Mouse (Mus musculus) hindbrain, embryonic 10.5 days (tissue): ENCODE data around the gene Olfr315. TPM values are rescaled to one million over a fixed set of nuclear protein-coding genes. Genes with fewer than 3 reads are reported as not detected.
"Not testable (repeated sequence)": the region's sequence is repeated elsewhere in the genome, so short reads cannot be mapped to it uniquely, and the experiment has no call there.

Source experiments
- DNase-seq: peaks from one replicate; pipeline ENCODE4 v3.0.0-alpha.2; 2017; ENCODE audit warnings: low spot score
- H3K27ac ChIP-seq: fragments of 300-500 bp; sonication (generic); 2 replicates; pipeline ENCODE4 v1.5.1; 2016; ENCODE audit warnings: mild to moderate bottlenecking, moderate library complexity
- H3K27me3 ChIP-seq: fragments of 300-500 bp; sonication (generic); 2 replicates; pipeline ENCODE4 v1.6.1; 2016; ENCODE audit warnings: mild to moderate bottlenecking; ENCODE audit not compliant: poor library complexity, insufficient read depth, severe bottlenecking
- H3K36me3 ChIP-seq: fragments of 300-500 bp; sonication (generic); 2 replicates; pipeline ENCODE4 v1.6.1; 2016; ENCODE audit warnings: mild to moderate bottlenecking, moderate library complexity
- H3K4me1 ChIP-seq: fragments of 300-500 bp; sonication (generic); replicated peaks from 2 replicates; pipeline ENCODE4 v1.6.1; 2016; ENCODE audit warnings: mild to moderate bottlenecking
- H3K4me3 ChIP-seq: fragments of 300-500 bp; sonication (generic); 2 replicates; pipeline ENCODE4 v1.5.1; 2016; ENCODE audit warnings: mild to moderate bottlenecking, moderate library complexity
- H3K9me3 ChIP-seq: fragments of 300-500 bp; sonication (generic); 2 replicates; pipeline ENCODE4 v1.6.1; 2016; ENCODE audit warnings: mild to moderate bottlenecking, moderate library complexity
- WGBS: fragments of 180-500 bp; shearing (Covaris S2); methylation state at CpG from one replicate; pipeline ENCODE4 v1.1.7; 2016; 5-methylcytosine and 5-hydroxymethylcytosine counted together
- polyA plus RNA-seq: library from polyadenylated mRNA; unstranded; fragments of >200 nt; fragmentation: Nextera tagmentation; extraction: Ambion mirVana; gene quantifications from 2 replicates; pipeline ENCODE4 v1.2.1, GENCODE M21; 2016

The Olfr315 gene
- polyA plus RNA-seq = not detected in 2 replicates

GRCm38 (mm10) chr11:58772888-58773287 lies at the start of gene Olfr315:
Olfr315 (plus strand) TSS chr11:58773188.
- no peaks in the 10 kb centered on the region for H3K36me3 ChIP-seq
- no peak within 1 kb of the TSS for H3K4me3 ChIP-seq
- H3K4me1 ChIP-seq = no peaks in the 10 kb centered on the region
- no peak within 1 kb of the TSS for H3K27ac ChIP-seq
- DNase-seq = no peak
- no peaks in the 10 kb centered on the region for H3K27me3 ChIP-seq
- H3K9me3 ChIP-seq = no peaks in the 10 kb centered on the region

GRCm38 (mm10) chr11:58723914-58724313 lies 49.1 kb upstream of the Olfr315 start, which contains the start of gene Olfr318:
Olfr318 (minus strand) TSS chr11:58724014.
- H3K9me3 ChIP-seq = no peaks in the 10 kb centered on the region
- DNase-seq = no peak
- no peak within 1 kb of the TSS for H3K4me3 ChIP-seq
- H3K27me3 ChIP-seq = no peaks in the 10 kb centered on the region
- H3K36me3 ChIP-seq = no peaks in the 10 kb centered on the region
- H3K27ac ChIP-seq = no peak within 1 kb of the TSS
- no peaks in the 10 kb centered on the region for H3K4me1 ChIP-seq

GRCm38 (mm10) chr11:58727896-58728650 lies 44.9 kb upstream of the Olfr315 start:
- 87% methylated on average over 6 of the region's 6 CpGs for WGBS

GRCm38 (mm10) chr11:58733372-58733771 lies 39.6 kb upstream of the Olfr315 start:
- H3K27me3 ChIP-seq = no peaks in the 10 kb centered on the region
- H3K4me3 ChIP-seq = no peak overlapping the region
- WGBS = 68% methylated on average over 3 of the region's 3 CpGs
- DNase-seq = no peak
- no peak overlapping the region for H3K27ac ChIP-seq
- no peaks in the 10 kb centered on the region for H3K9me3 ChIP-seq
- H3K36me3 ChIP-seq = no peaks in the 10 kb centered on the region
- H3K4me1 ChIP-seq = no peaks in the 10 kb centered on the region

More at GRCm38 (mm10) chr11:58727896-58728650, 44.9 kb upstream of the Olfr315 start:
- not testable (repeated sequence) for H3K27me3 ChIP-seq, H3K36me3 ChIP-seq, H3K4me1 ChIP-seq, H3K4me3 ChIP-seq, H3K9me3 ChIP-seq, H3K27ac ChIP-seq, DNase-seq

- WGBS = 75% methylated on average over 4 of the region's 4 CpGs
Observed at GRCm38 (mm10) chr11:58738792-58739262, 34.2 kb upstream of the Olfr315 start, which contains the start of gene Olfr317. Olfr317 (minus strand) TSS chr11:58739212.

GRCm38 (mm10) chr11:58751096-58751495 lies 21.9 kb upstream of the Olfr315 start:
- H3K27me3 ChIP-seq = not testable (repeated sequence)
- 76% methylated on average over 18 of the region's 18 CpGs for WGBS

More at GRCm38 (mm10) chr11:58738792-58739262, 34.2 kb upstream of the Olfr315 start, which contains the start of gene Olfr317:
- H3K27ac ChIP-seq = no peak within 1 kb of the TSS
- no peak within 1 kb of the TSS for H3K4me3 ChIP-seq
- no peaks in the 10 kb centered on the region for H3K9me3 ChIP-seq
- H3K27me3 ChIP-seq = no peaks in the 10 kb centered on the region
- H3K36me3 ChIP-seq = no peaks in the 10 kb centered on the region
- H3K4me1 ChIP-seq = no peaks in the 10 kb centered on the region
- DNase-seq = no peak

GRCm38 (mm10) chr11:58752434-58752833 lies 20.6 kb upstream of the Olfr315 start, which contains the start of gene Olfr316:
Olfr316 (plus strand) TSS chr11:58752734.
- no peak within 1 kb of the TSS for H3K27ac ChIP-seq
- no peaks in the 10 kb centered on the region for H3K36me3 ChIP-seq
- DNase-seq = no peak
- 90% methylated on average over 2 of the region's 2 CpGs for whole genome bisulfite sequencing
- H3K4me1 ChIP-seq = no peaks in the 10 kb centered on the region
- no peaks in the 10 kb centered on the region for H3K9me3 ChIP-seq
- H3K27me3 ChIP-seq = no peaks in the 10 kb centered on the region
- H3K4me3 ChIP-seq = no peak within 1 kb of the TSS

More at GRCm38 (mm10) chr11:58751096-58751495, 21.9 kb upstream of the Olfr315 start:
- not testable (repeated sequence) for H3K4me3 ChIP-seq, H3K27ac ChIP-seq, H3K4me1 ChIP-seq, H3K36me3 ChIP-seq, H3K9me3 ChIP-seq, DNase-seq

GRCm38 (mm10) chr11:58782480-58783089 lies 9.6 kb downstream of the Olfr315 start, which contains the start of gene Olfr314:
Olfr314 (plus strand) TSS chr11:58782952.
- Histone ChIP-seq H3K4me1 (no peaks in the 10 kb centered on the region; the same call in 1 of the 2 replicates), H3K4me3 (no peak within 1 kb of the TSS), H3K9me3 (no peaks in the 10 kb centered on the region), H3K27me3 (no peaks in the 10 kb centered on the region), H3K27ac (no peak within 1 kb of the TSS), H3K36me3 (no peaks in the 10 kb centered on the region)
- WGBS = 81% methylated on average over 6 of the region's 6 CpGs
- no peak for DNase-seq

GRCm38 (mm10) chr11:58784182-58784581 lies 11.2 kb downstream of the Olfr315 start:
- H3K4me3 ChIP-seq = no peak overlapping the region
- no peak overlapping the region for H3K27ac ChIP-seq
- 73% methylated on average over 2 of the region's 2 CpGs for WGBS
- no peaks in the 10 kb centered on the region for H3K9me3 ChIP-seq
- H3K36me3 ChIP-seq = no peaks in the 10 kb centered on the region
- H3K4me1 ChIP-seq = peaks cover under 1% of the 10 kb centered on the region
- H3K27me3 ChIP-seq = no peaks in the 10 kb centered on the region
- no peak for DNase-seq

- DNase-seq = no peak
- Histone ChIP-seq H3K27me3 (no peaks in the 10 kb centered on the region), H3K36me3 (no peaks in the 10 kb centered on the region), H3K27ac (no peak overlapping the region), H3K4me3 (no peak overlapping the region), H3K9me3 (no peaks in the 10 kb centered on the region), H3K4me1 (peaks cover 8% of the 10 kb centered on the region)
- WGBS = 89% methylated on average over 10 of the region's 10 CpGs
Observed at GRCm38 (mm10) chr11:58787651-58788050, 14.7 kb downstream of the Olfr315 start.

GRCm38 (mm10) chr11:58788346-58788745 lies 15.4 kb downstream of the Olfr315 start:
- H3K9me3 ChIP-seq = no peaks in the 10 kb centered on the region
- WGBS = 83% methylated on average over 8 of the region's 8 CpGs
- peaks cover 8% of the 10 kb centered on the region for H3K4me1 ChIP-seq
- no peak overlapping the region for H3K27ac ChIP-seq
- no peak for DNase-seq
- H3K4me3 ChIP-seq = no peak overlapping the region
- no peaks in the 10 kb centered on the region for H3K27me3 ChIP-seq
- H3K36me3 ChIP-seq = no peaks in the 10 kb centered on the region

GRCm38 (mm10) chr11:58789532-58789931 lies 16.5 kb downstream of the Olfr315 start:
- Histone ChIP-seq H3K9me3 (no peaks in the 10 kb centered on the region), H3K27me3 (no peaks in the 10 kb centered on the region), H3K36me3 (no peaks in the 10 kb centered on the region), H3K4me1 (peaks cover 8% of the 10 kb centered on the region), H3K4me3 (no peak overlapping the region), H3K27ac (no peak overlapping the region)
- no peak for DNase-seq
- WGBS = 28% methylated on average over 3 of the region's 3 CpGs

- no peaks in the 10 kb centered on the region for H3K9me3 ChIP-seq
- no peak for DNase-seq
- H3K36me3 ChIP-seq = no peaks in the 10 kb centered on the region
- H3K27me3 ChIP-seq = no peaks in the 10 kb centered on the region
- peaks cover 8% of the 10 kb centered on the region for H3K4me1 ChIP-seq
- no peak overlapping the region for H3K27ac ChIP-seq
- no peak overlapping the region for H3K4me3 ChIP-seq
- 67% methylated on average over 2 of the region's 2 CpGs for WGBS
Observed at GRCm38 (mm10) chr11:58790053-58790452, 17.1 kb downstream of the Olfr315 start.
